Mouse (Mus musculus): Measurements from ENCODE around the gene Psmd5. TPM values are rescaled to one million over a fixed set of nuclear protein-coding genes. Genes with fewer than 3 reads are reported as not detected.
"Not testable (repeated sequence)": the region's sequence is repeated elsewhere in the genome, so short reads cannot be mapped to it uniquely, and the experiment has no call there.

Psmd5 gene
- polyA plus RNA-seq, 1 experiment from 2014 or later = 55.5 TPM

DNA sequence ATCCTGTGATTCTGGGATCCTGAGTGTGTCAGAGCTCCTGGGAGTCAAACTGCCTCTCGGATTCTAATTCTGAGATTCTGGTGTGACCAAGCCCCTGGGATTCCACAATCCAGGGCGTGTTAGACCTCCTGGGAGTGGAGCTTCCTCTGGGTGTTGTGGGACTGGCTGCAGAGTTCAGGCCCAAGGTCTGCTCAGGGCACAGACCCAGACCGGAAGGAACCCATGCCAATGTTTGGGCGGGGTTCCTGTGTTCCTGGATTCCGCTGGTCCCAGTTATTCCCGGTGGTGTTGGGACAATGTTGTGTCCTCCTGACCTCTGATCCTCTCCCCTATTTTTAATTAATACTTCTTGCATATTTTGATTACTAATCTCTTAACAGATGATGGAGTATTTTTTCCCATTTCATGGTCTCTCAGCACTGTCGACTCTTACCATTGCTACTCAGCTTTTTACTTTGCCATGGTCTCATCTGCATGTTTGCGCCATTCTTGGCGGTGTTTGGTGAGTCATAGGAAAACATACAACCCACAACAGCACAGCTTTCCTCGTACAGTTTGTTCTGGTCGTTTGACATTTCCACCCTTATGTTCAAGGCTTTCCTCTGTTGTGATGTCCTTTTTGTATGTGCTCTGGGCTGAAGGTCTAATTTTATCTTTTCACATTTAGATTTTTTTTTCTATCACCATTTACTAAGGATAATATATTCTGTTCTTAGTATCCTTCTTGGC, 31.4 kb downstream of the Psmd5 start:
- no peak overlapping the region for H3K27ac ChIP-seq (replicated peaks)
- no peaks in the 10 kb centered on the region for H3K4me1 ChIP-seq (replicated peaks; ENCODE audit: control insufficient read depth, insufficient read depth)
- no peaks in the 10 kb centered on the region for H3K9me3 ChIP-seq (ENCODE audit: control insufficient read depth, low read length)
- H3K4me3 ChIP-seq (ENCODE audit: low read depth, low read length) = no peak overlapping the region
- ATAC-seq (ENCODE audit: low FRiP score, low TSS enrichment) = no peak
- 75% methylated on average over 11 of the region's 11 CpGs for WGBS
- no peaks in the 10 kb centered on the region for H3K36me3 ChIP-seq (ENCODE audit: control insufficient read depth, insufficient read depth, low read length)
- TF ChIP-seq CTCF (IDR thresholded peaks at IDR 0.05; ENCODE audit: low read depth) (no peak), EP300 (optimal IDR thresholded peaks at IDR 0.05) (no peak)
- H3K9ac ChIP-seq (ENCODE audit: low read length) = no peak overlapping the region
- no peak for DNase-seq (ENCODE audit: low spot score)
- no peak overlapping the region for H3K4me2 ChIP-seq (replicated peaks; ENCODE audit: low read depth)
- H3K27me3 ChIP-seq (ENCODE audit: control insufficient read depth, insufficient read depth, low read length) = no peaks in the 10 kb centered on the region

DNA sequence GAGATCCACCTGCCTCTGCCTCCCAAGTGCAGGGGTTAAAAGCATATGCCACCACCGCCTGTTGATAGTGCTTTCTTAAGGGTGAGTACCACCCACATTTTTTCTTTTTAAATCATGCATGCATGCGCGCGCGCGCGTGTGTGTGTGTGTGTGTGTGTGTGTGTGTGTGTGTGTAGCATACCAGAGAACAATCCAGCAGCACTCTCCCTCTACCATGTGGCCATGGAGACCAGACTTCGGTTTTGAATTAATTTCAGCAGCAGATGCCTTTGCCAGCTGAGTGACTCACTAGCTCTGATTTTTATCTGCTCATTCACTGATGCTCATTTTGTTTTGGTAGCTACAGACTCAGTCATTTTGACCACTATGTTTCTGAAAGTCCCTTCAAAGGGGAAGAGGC, 33.1 kb downstream of the Psmd5 start:
- no peak overlapping the region for H3K4me2 ChIP-seq (replicated peaks; ENCODE audit: low read depth)
- H3K27ac ChIP-seq (replicated peaks) = no peak overlapping the region
- no peaks in the 10 kb centered on the region for H3K36me3 ChIP-seq (ENCODE audit: control insufficient read depth, insufficient read depth, low read length)
- TF ChIP-seq EP300 (optimal IDR thresholded peaks at IDR 0.05) = no peak
- no peak for TF ChIP-seq CTCF (IDR thresholded peaks at IDR 0.05; ENCODE audit: low read depth)
- WGBS = 84% methylated on average over 8 of the region's 8 CpGs
- no peaks in the 10 kb centered on the region for H3K9me3 ChIP-seq (ENCODE audit: control insufficient read depth, low read length)
- H3K9ac ChIP-seq (ENCODE audit: low read length) = no peak overlapping the region
- no peaks in the 10 kb centered on the region for H3K27me3 ChIP-seq (ENCODE audit: control insufficient read depth, insufficient read depth, low read length)
- H3K4me1 ChIP-seq (replicated peaks; ENCODE audit: control insufficient read depth, insufficient read depth) = no peaks in the 10 kb centered on the region
- no peak overlapping the region for H3K4me3 ChIP-seq (ENCODE audit: low read depth, low read length)
- no peak for ATAC-seq (ENCODE audit: low FRiP score, low TSS enrichment)
- no peak for DNase-seq (ENCODE audit: low spot score)

DNA sequence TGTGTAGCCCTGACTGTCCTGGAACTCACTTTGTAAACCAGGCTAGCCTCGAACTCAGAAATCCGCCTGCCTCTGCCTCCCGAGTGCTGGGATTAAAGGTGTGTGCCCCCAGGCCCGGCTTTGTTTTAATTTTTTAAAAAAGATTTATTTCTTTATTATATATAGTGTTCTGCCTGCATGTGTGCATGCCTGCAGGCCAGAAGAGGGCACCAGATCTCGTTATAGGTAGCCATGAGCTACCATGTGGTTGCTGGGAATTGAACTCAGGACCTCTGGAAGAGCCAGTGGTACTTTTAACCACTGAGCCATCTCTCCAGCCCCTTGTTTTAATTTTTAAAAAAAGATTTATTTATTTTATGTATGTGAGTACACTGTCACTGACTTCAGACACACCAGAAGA, 34.6 kb downstream of the Psmd5 start:
- 77% methylated on average over 5 of the region's 5 CpGs for WGBS
- H3K4me2 ChIP-seq (replicated peaks; ENCODE audit: low read depth) = not testable (repeated sequence)

DNA sequence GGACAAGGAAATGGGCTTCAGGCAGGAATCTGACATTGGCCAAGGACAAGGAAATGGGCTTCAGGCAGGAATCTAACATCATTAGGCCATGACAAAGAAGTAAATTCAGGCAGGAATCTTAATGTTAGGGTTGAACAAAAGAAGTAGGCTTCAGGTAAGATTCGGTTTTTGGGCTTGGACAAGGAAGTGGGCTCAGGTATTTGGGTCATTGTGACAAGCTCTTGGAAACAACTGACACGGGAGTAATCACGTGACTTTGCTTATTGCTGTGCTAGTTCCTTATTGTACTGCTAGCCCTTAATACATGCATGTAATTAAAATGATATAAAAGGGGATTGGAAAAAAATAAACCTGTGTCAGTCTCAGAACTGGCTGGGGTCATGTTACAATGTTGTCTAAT, 39.1 kb downstream of the Psmd5 start:
- TF ChIP-seq CTCF (IDR thresholded peaks at IDR 0.05; ENCODE audit: low read depth) = no peak
- no peak for TF ChIP-seq EP300 (optimal IDR thresholded peaks at IDR 0.05)
- no peak for ATAC-seq (ENCODE audit: low FRiP score, low TSS enrichment)
- Histone ChIP-seq H3K4me1 (replicated peaks; ENCODE audit: control insufficient read depth, insufficient read depth) (no peaks in the 10 kb centered on the region), H3K27me3 (ENCODE audit: control insufficient read depth, insufficient read depth, low read length) (no peaks in the 10 kb centered on the region), H3K9ac (ENCODE audit: low read length) (no peak overlapping the region), H3K36me3 (ENCODE audit: control insufficient read depth, insufficient read depth, low read length) (no peaks in the 10 kb centered on the region), H3K9me3 (ENCODE audit: control insufficient read depth, low read length) (no peaks in the 10 kb centered on the region), H3K27ac (replicated peaks) (no peak overlapping the region), H3K4me3 (ENCODE audit: low read depth, low read length) (no peak overlapping the region), H3K4me2 (replicated peaks; ENCODE audit: low read depth) (no peak overlapping the region)
- WGBS = 66% methylated on average over 3 of the region's 3 CpGs
- DNase-seq (ENCODE audit: low spot score) = no peak

More for the DNA sequence above, 34.6 kb downstream of the Psmd5 start:
- peak; percentile 42 for TF ChIP-seq CTCF (IDR thresholded peaks at IDR 0.05; ENCODE audit: low read depth)
- not testable (repeated sequence) for H3K4me3 ChIP-seq (ENCODE audit: low read depth, low read length); H3K9ac ChIP-seq (ENCODE audit: low read length); H3K4me1 ChIP-seq (replicated peaks; ENCODE audit: control insufficient read depth, insufficient read depth); H3K36me3 ChIP-seq (ENCODE audit: control insufficient read depth, insufficient read depth, low read length); ATAC-seq (ENCODE audit: low FRiP score, low TSS enrichment); H3K27me3 ChIP-seq (ENCODE audit: control insufficient read depth, insufficient read depth, low read length); DNase-seq (ENCODE audit: low spot score); H3K9me3 ChIP-seq (ENCODE audit: control insufficient read depth, low read length); H3K27ac ChIP-seq (replicated peaks)

DNA sequence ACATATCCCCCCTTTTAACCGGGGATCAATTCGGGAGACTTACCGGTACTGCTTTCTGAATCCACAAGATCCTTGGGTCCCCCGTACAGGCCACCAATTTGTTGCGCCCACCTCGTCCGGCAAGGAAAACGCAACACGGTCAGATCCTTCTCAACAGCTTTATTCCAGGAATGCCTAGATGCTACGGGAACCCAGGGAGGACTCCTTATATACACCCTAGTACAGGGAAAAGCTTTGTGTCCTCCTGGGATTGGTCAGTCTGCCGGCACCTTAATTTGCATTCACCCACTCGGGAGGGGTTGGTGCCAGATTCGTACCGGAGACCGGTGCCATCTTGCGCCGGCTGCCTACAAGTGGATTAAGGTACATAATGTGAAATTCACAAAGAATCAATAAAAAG, 41.1 kb downstream of the Psmd5 start:
- Histone ChIP-seq H3K27ac (replicated peaks) (no peak overlapping the region), H3K4me3 (ENCODE audit: low read depth, low read length) (no peak overlapping the region), H3K4me2 (replicated peaks; ENCODE audit: low read depth) (no peak overlapping the region), H3K9ac (ENCODE audit: low read length) (no peak overlapping the region), H3K27me3 (ENCODE audit: control insufficient read depth, insufficient read depth, low read length) (no peaks in the 10 kb centered on the region), H3K36me3 (ENCODE audit: control insufficient read depth, insufficient read depth, low read length) (no peaks in the 10 kb centered on the region), H3K9me3 (ENCODE audit: control insufficient read depth, low read length) (no peaks in the 10 kb centered on the region), H3K4me1 (replicated peaks; ENCODE audit: control insufficient read depth, insufficient read depth) (no peaks in the 10 kb centered on the region)
- 86% methylated on average over 17 of the region's 17 CpGs for WGBS
- DNase-seq (ENCODE audit: low spot score) (no peak), ATAC-seq (ENCODE audit: low FRiP score, low TSS enrichment) (no peak)
- TF ChIP-seq CTCF (IDR thresholded peaks at IDR 0.05; ENCODE audit: low read depth) (no peak), EP300 (optimal IDR thresholded peaks at IDR 0.05) (no peak)

DNA sequence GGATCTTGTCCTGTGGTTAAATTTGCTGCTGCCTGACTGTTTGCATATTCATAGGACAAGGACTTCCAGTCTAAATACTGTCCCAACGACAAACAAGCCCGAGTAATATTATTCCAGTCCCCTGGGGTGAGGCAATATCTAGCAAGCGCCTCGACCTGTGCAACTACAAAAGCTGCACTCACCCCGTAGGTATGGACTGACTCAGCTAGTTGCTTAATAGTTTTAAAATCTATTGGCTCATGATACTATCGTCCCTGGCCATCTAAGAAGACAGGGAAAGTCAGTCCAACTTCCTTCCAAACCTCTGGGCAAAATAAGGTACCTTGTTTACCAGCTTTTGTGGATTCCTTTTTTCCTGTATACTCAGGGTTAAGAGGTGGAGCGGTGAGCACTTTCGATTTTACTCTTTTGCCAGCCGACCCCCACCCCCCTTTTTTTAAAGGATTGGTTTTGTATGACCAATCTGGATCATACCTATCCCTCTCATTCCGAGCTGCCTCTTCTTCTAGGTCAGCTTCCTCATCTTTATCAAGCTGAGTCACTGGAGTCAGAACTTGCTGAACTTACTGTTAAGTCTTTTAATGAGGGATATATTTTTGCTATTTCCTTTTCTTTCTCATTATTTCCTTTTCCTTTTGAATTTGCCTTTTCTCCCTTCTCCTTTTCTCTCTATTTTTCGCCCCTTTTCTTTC, 41.9 kb downstream of the Psmd5 start, which contains the start of gene Gm34653:
Gene Gm34653 (plus strand): TSS at position 242 of the 692 bp plus-strand sequence.
- H3K4me1 ChIP-seq (replicated peaks; ENCODE audit: control insufficient read depth, insufficient read depth); DNase-seq (ENCODE audit: low spot score); H3K27ac ChIP-seq (replicated peaks); H3K36me3 ChIP-seq (ENCODE audit: control insufficient read depth, insufficient read depth, low read length); H3K9ac ChIP-seq (ENCODE audit: low read length); H3K4me3 ChIP-seq (ENCODE audit: low read depth, low read length); H3K9me3 ChIP-seq (ENCODE audit: control insufficient read depth, low read length); H3K4me2 ChIP-seq (replicated peaks; ENCODE audit: low read depth); H3K27me3 ChIP-seq (ENCODE audit: control insufficient read depth, insufficient read depth, low read length); ATAC-seq (ENCODE audit: low FRiP score, low TSS enrichment): not testable (repeated sequence)
- 64% methylated on average over 11 of the region's 11 CpGs for WGBS

DNA sequence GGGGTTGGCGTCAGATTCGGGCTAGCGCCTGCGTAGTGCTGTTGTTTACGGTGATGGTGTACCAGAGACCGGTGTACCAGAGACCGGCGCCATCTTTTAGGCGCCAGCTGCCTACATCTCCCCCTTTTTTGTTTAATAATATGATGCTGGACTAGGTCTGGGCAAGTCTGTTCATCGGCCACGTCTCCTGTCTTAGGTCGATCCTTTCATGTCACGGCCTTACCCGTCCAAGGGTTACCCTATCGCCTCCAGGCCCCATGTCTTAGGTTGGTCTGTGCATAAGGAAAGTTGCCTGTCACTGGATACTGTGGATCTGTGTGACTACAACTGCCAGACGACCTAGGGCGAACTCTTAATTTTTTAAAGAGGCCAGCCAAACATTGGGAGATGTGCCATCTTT, 44.7 kb downstream of the Psmd5 start:
- not testable (repeated sequence) for H3K4me3 ChIP-seq (ENCODE audit: low read depth, low read length); H3K27me3 ChIP-seq (ENCODE audit: control insufficient read depth, insufficient read depth, low read length); DNase-seq (ENCODE audit: low spot score); H3K36me3 ChIP-seq (ENCODE audit: control insufficient read depth, insufficient read depth, low read length); H3K27ac ChIP-seq (replicated peaks); ATAC-seq (ENCODE audit: low FRiP score, low TSS enrichment); H3K4me2 ChIP-seq (replicated peaks; ENCODE audit: low read depth); H3K9me3 ChIP-seq (ENCODE audit: control insufficient read depth, low read length); H3K9ac ChIP-seq (ENCODE audit: low read length); H3K4me1 ChIP-seq (replicated peaks; ENCODE audit: control insufficient read depth, insufficient read depth)
- 92% methylated on average over 17 of the region's 17 CpGs for WGBS

Data from stomach, postnatal 0 days (tissue).